Mouse (Mus musculus) limb, embryonic 12.5 days (tissue): ENCODE measurements around the gene Gspt2. TPM values are rescaled to one million over a fixed set of nuclear protein-coding genes. Genes with fewer than 3 reads are reported as not detected.
"Not testable (repeated sequence)": the region's sequence is repeated elsewhere in the genome, so short reads cannot be mapped to it uniquely, and the experiment has no call there.

Source experiments
- ATAC-seq: fragments of 200-750 bp; cut with Nextera tagmentation; 2 replicates; pipeline ENCODE4 v1.8.0; 2017; ENCODE audit warnings: low read depth, moderate TSS enrichment; ENCODE audit not compliant: insufficient number of reproducible peaks, insufficient read depth, low FRiP score, low TSS enrichment
- H3K27ac ChIP-seq: fragments of 300-500 bp; sonication (generic); 2 replicates; pipeline ENCODE4 v1.5.1; 2016; ENCODE audit warnings: mild to moderate bottlenecking, moderate library complexity
- H3K27me3 ChIP-seq: fragments of 300-500 bp; sonication (generic); 2 replicates; pipeline ENCODE4 v1.6.1; 2016; ENCODE audit warnings: mild to moderate bottlenecking, moderate library complexity
- H3K36me3 ChIP-seq: fragments of 300-500 bp; sonication (generic); 2 replicates; pipeline ENCODE4 v1.6.1; 2016; ENCODE audit warnings: mild to moderate bottlenecking, moderate library complexity
- H3K4me1 ChIP-seq: fragments of 300-500 bp; sonication (generic); replicated peaks from 2 replicates; pipeline ENCODE4 v1.6.1; 2016
- H3K4me2 ChIP-seq: fragments of 300-500 bp; sonication (generic); 2 replicates; pipeline ENCODE4 v1.6.1; 2016; ENCODE audit warnings: mild to moderate bottlenecking, moderate library complexity
- H3K4me3 ChIP-seq: fragments of 300-500 bp; sonication (generic); replicated peaks from 2 replicates; pipeline ENCODE4 v1.5.1; 2016; ENCODE audit warnings: mild to moderate bottlenecking
- H3K9ac ChIP-seq: fragments of 300-500 bp; sonication (generic); replicated peaks from 2 replicates; pipeline ENCODE4 v1.6.1; 2016; ENCODE audit warnings: mild to moderate bottlenecking, moderate library complexity
- H3K9me3 ChIP-seq: fragments of 300-500 bp; sonication (generic); 2 replicates; pipeline ENCODE4 v1.6.1; 2016; ENCODE audit warnings: mild to moderate bottlenecking, moderate library complexity
- WGBS: fragments of 180-500 bp; shearing (Covaris S2); methylation state at CpG from one replicate; pipeline ENCODE4 v1.1.7; 2016; 5-methylcytosine and 5-hydroxymethylcytosine counted together
- polyA plus RNA-seq: library from polyadenylated mRNA; unstranded; fragments of >200 nt; fragmentation: Nextera tagmentation; extraction: Ambion mirVana; gene quantifications from 2 replicates; pipeline ENCODE4 v1.2.1, GENCODE M21; 2016

Gspt2 gene
- polyA plus RNA-seq: 8.3 and 8.8 TPM in 2 replicates

GRCm38 (mm10) chrX:94635961-94636563 lies at the start of gene Gspt2:
TSS of gene Gspt2 (plus strand) at chrX:94636069.
- no peaks in the 10 kb centered on the region for H3K9me3 ChIP-seq
- peak; percentile 47; the same call in 1 of the 2 replicates for ATAC-seq
- peak within 1 kb of the TSS; percentile 56 for H3K4me2 ChIP-seq
- peak within 1 kb of the TSS; percentile 63 for H3K9ac ChIP-seq
- no peaks in the 10 kb centered on the region for H3K4me1 ChIP-seq
- H3K27ac ChIP-seq: peak within 1 kb of the TSS; percentile 29; the same call in 1 of the 2 replicates
- H3K4me3 ChIP-seq: peak within 1 kb of the TSS; percentile 55
- H3K27me3 ChIP-seq: peaks cover 32% of the 10 kb centered on the region
- 12% methylated on average over 53 of the region's 53 CpGs for WGBS
- H3K36me3 ChIP-seq: no peaks in the 10 kb centered on the region

GRCm38 (mm10) chrX:94624835-94625803 lies 10.8 kb upstream of the Gspt2 start:
- no peak for ATAC-seq
- 31% methylated on average over 13 of the region's 13 CpGs for WGBS
- H3K4me2 ChIP-seq: peak overlapping the region; percentile 41
- no peaks in the 10 kb centered on the region for H3K4me1 ChIP-seq
- H3K27ac ChIP-seq: no peak overlapping the region
- H3K27me3 ChIP-seq: peaks cover 11% of the 10 kb centered on the region; the same call in 1 of the 2 replicates
- H3K4me3 ChIP-seq: peak overlapping the region; percentile 17; the same call in 1 of the 2 replicates
- no peaks in the 10 kb centered on the region for H3K36me3 ChIP-seq
- H3K9ac ChIP-seq: no peak overlapping the region
- H3K9me3 ChIP-seq: no peaks in the 10 kb centered on the region

- H3K4me1 ChIP-seq: no peaks in the 10 kb centered on the region
- H3K9ac ChIP-seq: no peak overlapping the region; the same call in 1 of the 2 replicates
- H3K9me3 ChIP-seq: no peaks in the 10 kb centered on the region
- ATAC-seq: no peak
- 76% methylated on average over 8 of the region's 8 CpGs for whole genome bisulfite sequencing
- peak overlapping the region; percentile 55 for H3K4me3 ChIP-seq
- H3K27me3 ChIP-seq: peaks cover 32% of the 10 kb centered on the region
- H3K4me2 ChIP-seq: peak overlapping the region; percentile 56
- no peaks in the 10 kb centered on the region for H3K36me3 ChIP-seq
- H3K27ac ChIP-seq: no peak overlapping the region
Measured at GRCm38 (mm10) chrX:94636911-94637310, 1.0 kb downstream of the Gspt2 start.

GRCm38 (mm10) chrX:94648541-94648940 lies 12.7 kb downstream of the Gspt2 start:
- H3K9ac ChIP-seq: no peak overlapping the region
- no peaks in the 10 kb centered on the region for H3K36me3 ChIP-seq
- H3K27ac ChIP-seq: no peak overlapping the region
- ATAC-seq: no peak
- peaks cover 19% of the 10 kb centered on the region; the same call in 1 of the 2 replicates for H3K27me3 ChIP-seq
- no peak overlapping the region for H3K4me2 ChIP-seq
- H3K9me3 ChIP-seq: no peaks in the 10 kb centered on the region
- H3K4me3 ChIP-seq: no peak overlapping the region
- no peaks in the 10 kb centered on the region for H3K4me1 ChIP-seq

GRCm38 (mm10) chrX:94657734-94658133 lies 21.9 kb downstream of the Gspt2 start:
- no peak overlapping the region for H3K4me3 ChIP-seq
- H3K36me3 ChIP-seq: no peaks in the 10 kb centered on the region
- ATAC-seq: no peak
- H3K4me1 ChIP-seq: no peaks in the 10 kb centered on the region
- H3K4me2 ChIP-seq: no peak overlapping the region
- 0 out of 2 replicates have a peak, but pooled peaks cover 3% of the 10 kb centered on the region for H3K27me3 ChIP-seq
- 53% methylated on average over 2 of the region's 2 CpGs for WGBS
- H3K27ac ChIP-seq: no peak overlapping the region
- H3K9ac ChIP-seq: no peak overlapping the region
- H3K9me3 ChIP-seq: no peaks in the 10 kb centered on the region

- WGBS: 79% methylated on average over 4 of the region's 4 CpGs
- ATAC-seq: no peak
Measured at GRCm38 (mm10) chrX:94670814-94671213, 34.9 kb downstream of the Gspt2 start.

GRCm38 (mm10) chrX:94674977-94675376 lies 39.1 kb downstream of the Gspt2 start:
- no peaks in the 10 kb centered on the region for H3K9me3 ChIP-seq
- no peaks in the 10 kb centered on the region for H3K36me3 ChIP-seq
- 40% methylated on average over 4 of the region's 4 CpGs for WGBS
- no peak overlapping the region for H3K4me3 ChIP-seq
- H3K9ac ChIP-seq: no peak overlapping the region
- H3K27me3 ChIP-seq: peaks cover 9% of the 10 kb centered on the region; the same call in 1 of the 2 replicates
- no peaks in the 10 kb centered on the region for H3K4me1 ChIP-seq
- ATAC-seq: no peak
- no peak overlapping the region for H3K4me2 ChIP-seq
- H3K27ac ChIP-seq: no peak overlapping the region

More at GRCm38 (mm10) chrX:94670814-94671213, 34.9 kb downstream of the Gspt2 start:
- no peaks in the 10 kb centered on the region for H3K4me1 ChIP-seq
- no peak overlapping the region for H3K4me2 ChIP-seq
- H3K27me3 ChIP-seq: peaks cover 9% of the 10 kb centered on the region; the same call in 1 of the 2 replicates
- no peak overlapping the region for H3K4me3 ChIP-seq
- H3K27ac ChIP-seq: no peak overlapping the region
- no peaks in the 10 kb centered on the region for H3K9me3 ChIP-seq
- H3K36me3 ChIP-seq: no peaks in the 10 kb centered on the region
- H3K9ac ChIP-seq: no peak overlapping the region

GRCm38 (mm10) chrX:94681581-94681980 lies 45.7 kb downstream of the Gspt2 start:
- H3K4me3 ChIP-seq, H3K9me3 ChIP-seq, H3K27me3 ChIP-seq, H3K9ac ChIP-seq, H3K27ac ChIP-seq, ATAC-seq, H3K4me2 ChIP-seq, H3K4me1 ChIP-seq, H3K36me3 ChIP-seq: not testable (repeated sequence)
- WGBS: no CpG with 5 or more reads among the region's 2 CpGs

- not testable (repeated sequence) for H3K27me3 ChIP-seq, ATAC-seq, H3K9ac ChIP-seq, H3K4me1 ChIP-seq, H3K4me3 ChIP-seq, H3K4me2 ChIP-seq, H3K36me3 ChIP-seq, H3K27ac ChIP-seq, H3K9me3 ChIP-seq
- WGBS: 82% methylated on average over 5 of the region's 5 CpGs
Measured at GRCm38 (mm10) chrX:94689593-94689992, 53.7 kb downstream of the Gspt2 start.
